Mouse (Mus musculus) ES-E14 (cell line): ENCODE measurements at regions not wholly inside any gene's neighbourhood (a gene's known extent, or its start where the extent isn't known, plus 50 kb on each side); places are given as distances from the start of the nearest gene placed in this dataset.

ENCODE experiments used
- CHD2 ChIP-seq: IDR thresholded peaks from 2 replicates; pipeline ENCODE4 v1.6.1; 2014; ENCODE audit warnings: mild to moderate bottlenecking, low read depth, low read length, inconsistent platforms
- HCFC1 ChIP-seq: IDR thresholded peaks from 2 replicates; pipeline ENCODE4 v1.6.1; 2012; ENCODE audit warnings: low read length, inconsistent platforms, borderline replicate concordance; ENCODE audit not compliant: insufficient read depth

GRCm38 (mm10) chr16:74504426-74504825 is 92.8 kb upstream of the Robo2 start:
- TF ChIP-seq CHD2 (no peak), HCFC1 (no peak)
